Mouse (Mus musculus): Measurements from ENCODE around the gene Ndufaf2.

The Ndufaf2 gene

GRCm38 (mm10) chr13:108039375-108039774, 119.0 kb downstream of the Ndufaf2 start:
- no peak for DNase-seq (ENCODE audit: low spot score)

DNA sequence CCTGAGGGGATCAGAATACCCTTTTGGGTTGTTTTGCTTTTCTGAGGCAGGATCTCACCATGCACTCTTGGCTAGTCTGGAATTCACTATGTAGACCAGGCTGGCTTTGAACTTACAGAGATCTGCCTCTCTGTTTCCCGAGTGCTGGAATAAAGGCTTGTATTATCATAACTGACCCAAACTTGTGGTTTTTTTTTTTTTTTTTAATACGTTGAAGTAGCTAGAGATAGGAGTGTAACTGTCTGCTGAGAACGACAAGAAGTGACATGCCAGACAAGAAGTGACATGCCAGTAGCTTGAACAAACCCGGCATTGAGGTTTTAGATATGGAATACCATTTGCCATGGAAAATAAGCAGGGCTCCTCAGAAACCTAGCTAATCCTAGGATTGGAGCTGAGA, 125.6 kb downstream of the Ndufaf2 start:
- DNase-seq (ENCODE audit: low spot score): no peak

- no peak for DNase-seq (ENCODE audit: low spot score)
Observed at GRCm38 (mm10) chr13:108025802-108026201, 132.6 kb downstream of the Ndufaf2 start.

DNA sequence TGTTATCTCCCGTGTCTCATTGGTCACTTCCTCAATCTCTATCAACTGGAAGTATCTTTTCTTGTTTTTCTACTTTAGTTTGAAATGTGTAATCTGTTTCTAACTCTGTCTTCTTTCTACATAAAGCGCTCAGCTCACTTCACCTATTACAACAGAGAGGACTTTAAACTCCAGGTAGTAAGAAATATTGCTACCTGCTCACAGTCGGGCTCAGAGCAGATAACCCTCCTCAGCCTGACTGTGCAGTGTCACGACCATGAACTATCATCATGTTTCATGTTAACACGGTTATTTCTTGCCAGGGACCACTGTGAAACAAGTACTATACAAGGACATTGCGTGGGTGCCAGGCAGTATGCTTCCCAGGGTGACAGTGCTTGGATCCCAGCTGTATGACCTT, 141.1 kb downstream of the Ndufaf2 start:
- DNase-seq (ENCODE audit: low spot score): no peak

DNA sequence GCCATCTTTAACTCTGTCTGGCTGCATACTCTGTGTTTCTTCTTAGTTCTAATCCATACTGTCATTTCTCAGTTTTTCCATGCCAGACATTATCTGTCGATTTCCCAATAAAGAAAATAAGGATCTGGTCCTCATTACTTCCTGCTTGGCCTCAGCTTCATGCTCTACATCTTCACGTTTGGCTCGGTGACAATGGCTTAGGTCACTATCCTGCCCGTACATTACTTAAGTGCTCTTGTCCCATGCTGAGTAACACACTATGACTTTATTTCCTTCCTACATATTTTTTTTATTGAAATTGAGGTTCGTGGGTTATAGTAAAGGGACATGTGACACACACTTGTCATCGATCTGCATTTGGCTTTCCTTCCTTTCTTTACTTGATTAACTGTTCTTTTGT, 143.3 kb downstream of the Ndufaf2 start:
- no peak for DNase-seq (ENCODE audit: low spot score)

DNA sequence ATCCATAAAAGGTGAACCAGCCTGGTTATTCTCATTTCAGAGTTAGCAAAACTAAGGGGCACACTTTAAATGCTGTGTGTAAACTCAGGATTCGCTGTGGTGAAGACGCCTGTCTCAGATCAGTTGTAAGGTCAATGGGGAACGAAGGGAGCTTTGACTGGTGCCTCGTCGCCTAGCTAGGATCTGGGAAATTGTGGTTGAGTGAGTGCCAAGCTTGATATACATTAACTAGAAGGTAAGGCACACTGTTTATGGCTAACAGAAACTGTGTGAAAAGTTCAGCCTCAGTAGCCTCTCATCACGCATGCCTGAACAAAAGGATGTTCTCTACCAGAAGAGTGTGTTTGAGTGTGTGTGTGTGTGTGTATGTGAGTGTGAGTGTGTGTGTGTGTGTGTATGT, 144.6 kb downstream of the Ndufaf2 start:
- no peak for DNase-seq (ENCODE audit: low spot score)

- DNase-seq (ENCODE audit: low spot score): no peak
Observed at GRCm38 (mm10) chr13:108013110-108013509, 145.3 kb downstream of the Ndufaf2 start.

DNA sequence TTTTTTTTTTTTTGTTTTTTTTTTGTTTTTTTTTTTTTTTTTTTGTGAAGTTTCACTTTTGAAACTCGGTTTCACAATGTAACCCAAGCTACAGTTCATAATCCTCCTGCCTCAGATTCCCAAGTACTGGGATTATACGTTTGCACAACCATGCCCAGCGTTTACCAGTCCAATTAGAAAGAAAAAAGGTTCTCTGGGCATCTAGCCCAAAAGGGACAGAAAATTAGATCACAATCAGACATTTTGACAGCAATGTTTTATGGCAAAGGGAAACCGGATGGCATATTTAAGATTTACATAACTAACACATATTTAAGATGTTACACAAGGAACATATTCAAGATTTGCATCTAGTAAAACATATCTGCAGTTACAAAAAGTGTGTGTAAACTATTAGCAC, 150.6 kb downstream of the Ndufaf2 start:
- no peak for DNase-seq (ENCODE audit: low spot score)

DNA sequence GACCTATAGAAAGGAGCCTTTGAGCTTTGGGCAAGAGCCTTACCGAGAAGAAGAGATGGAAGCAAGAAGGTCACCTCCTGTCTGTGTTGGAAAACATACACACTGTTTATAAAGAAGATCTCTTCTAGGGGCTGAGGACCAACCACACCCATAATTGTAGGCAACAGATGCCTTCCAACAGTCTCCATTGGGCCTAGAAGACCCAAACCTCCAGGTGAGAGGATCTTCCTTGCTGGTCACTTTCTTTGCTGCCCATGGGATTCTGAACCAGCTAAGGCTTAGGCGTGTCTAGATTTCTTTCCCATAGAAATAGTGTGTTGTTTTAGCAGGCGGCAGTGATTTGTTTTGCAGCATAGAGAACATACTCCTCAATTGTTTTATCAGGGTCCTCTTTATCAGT, 162.1 kb downstream of the Ndufaf2 start:
- no peak for DNase-seq (ENCODE audit: low spot score)

DNA sequence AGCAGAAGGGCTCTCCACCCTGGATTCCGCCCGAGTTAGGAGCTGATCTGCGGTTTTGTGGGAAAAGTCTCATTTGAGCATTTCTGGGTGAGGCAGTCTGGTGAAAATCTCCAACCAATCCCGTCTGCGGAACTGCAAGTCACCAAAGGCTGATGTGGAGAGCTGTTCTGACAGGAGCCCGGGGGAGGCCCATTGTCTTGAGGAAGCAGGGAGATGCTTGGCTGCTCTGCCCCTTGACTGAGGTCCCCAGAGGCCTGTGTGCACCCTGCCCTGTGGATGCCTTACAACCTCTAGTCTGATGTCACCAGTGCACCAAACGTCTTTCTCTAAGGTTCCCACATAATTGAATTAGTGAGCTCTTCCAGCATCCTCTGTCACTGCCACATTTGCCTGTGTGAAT, 163.2 kb downstream of the Ndufaf2 start:
- DNase-seq (ENCODE audit: low spot score): no peak

GRCm38 (mm10) chr13:107992573-107992972, 165.8 kb downstream of the Ndufaf2 start:
- DNase-seq (ENCODE audit: low spot score): no peak

DNA sequence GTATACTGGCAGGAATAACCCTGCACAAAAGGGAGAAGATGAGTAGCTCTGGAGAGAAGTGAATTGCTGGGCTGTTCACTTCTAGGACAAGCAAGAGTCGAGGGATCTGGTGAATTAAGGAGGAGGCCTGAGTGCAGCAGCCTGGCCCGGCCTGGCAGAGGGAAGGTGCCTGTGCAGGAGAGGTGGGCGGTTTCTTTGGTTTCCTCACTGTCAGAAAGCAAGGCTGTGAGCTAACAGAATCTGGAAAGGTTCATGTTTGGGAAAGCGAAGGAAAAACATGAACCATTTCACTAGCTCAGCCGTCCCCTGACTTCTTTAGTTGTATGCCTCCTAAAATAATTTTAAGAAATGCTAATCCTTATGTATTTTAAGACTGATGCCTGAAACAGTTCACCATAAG, 173.8 kb downstream of the Ndufaf2 start:
- no peak for DNase-seq (ENCODE audit: low spot score)

- DNase-seq (ENCODE audit: low spot score): no peak
Observed at GRCm38 (mm10) chr13:107984186-107984585, 174.2 kb downstream of the Ndufaf2 start.

DNA sequence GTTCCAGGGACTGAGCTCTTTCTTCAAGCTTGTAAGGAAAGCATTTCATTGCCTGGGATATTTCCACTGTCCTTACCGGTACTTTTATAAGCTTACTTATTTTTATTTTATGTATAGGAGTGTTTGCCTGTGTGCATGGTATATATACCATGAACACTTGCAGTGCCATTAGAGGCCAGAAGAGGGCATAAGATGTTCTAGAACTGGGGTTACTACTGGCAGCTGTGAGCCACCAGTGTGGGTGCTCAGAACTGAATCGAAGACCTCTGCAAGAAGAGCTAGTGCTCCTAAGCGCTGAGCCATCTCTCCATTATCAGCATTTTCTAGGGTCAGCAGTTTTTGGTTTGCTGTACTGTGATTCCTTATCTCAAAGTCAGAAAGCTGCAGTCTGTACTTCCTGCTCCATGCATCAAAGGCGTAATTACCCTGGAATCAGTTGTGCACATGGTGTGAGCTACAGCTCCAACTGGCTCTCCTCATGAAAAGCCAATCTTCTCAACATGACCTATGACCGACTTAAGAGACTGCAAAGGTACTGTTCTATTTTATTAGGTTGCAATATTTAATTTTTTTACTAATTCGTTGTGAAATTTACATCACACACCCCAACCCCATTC, 175.1 kb downstream of the Ndufaf2 start:
- DNase-seq (ENCODE audit: low spot score): no peak

- no peak for DNase-seq (ENCODE audit: low spot score)
Observed at GRCm38 (mm10) chr13:107979461-107979860, 179.0 kb downstream of the Ndufaf2 start.

DNA sequence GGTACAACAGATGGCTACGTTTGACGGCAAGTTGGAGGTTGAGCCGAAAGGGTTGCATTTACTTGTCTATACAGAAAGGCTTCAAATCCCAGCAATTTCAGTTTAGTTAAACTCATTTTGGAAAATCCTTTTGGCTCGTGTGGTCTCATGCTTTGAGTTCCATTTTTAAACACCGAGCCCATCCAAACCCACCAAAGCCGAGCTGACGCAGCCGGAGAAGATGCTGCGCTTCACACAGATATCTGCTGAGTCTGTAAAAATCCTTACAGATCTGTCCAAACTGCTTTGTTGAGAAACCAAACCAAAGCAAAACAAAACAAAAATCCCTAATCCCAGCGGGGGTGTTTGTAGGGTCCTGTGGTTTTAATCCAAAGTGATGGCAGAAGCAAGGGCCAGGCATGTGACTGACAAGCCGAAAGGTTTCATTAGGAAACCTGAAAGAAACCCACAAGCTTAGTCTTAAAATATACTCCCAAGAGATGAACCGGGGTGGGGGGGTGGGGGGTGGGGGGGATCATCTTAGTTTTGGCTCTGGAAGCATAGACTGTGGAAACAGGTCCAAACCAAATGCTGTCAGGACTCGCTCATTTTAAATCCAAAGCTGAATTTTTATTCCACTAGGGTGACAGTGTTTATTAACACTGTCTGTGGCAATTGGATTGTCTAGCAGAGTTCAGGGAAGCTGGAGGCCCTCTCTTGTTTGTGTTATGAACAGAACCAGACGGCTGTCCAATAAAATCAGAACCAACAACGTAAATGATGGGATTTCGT, 181.4 kb downstream of the Ndufaf2 start:
- DNase-seq (ENCODE audit: low spot score): no peak

GRCm38 (mm10) chr13:107972451-107972850, 186.0 kb downstream of the Ndufaf2 start:
- DNase-seq (ENCODE audit: low spot score): no peak

GRCm38 (mm10) chr13:107971868-107972267, 186.6 kb downstream of the Ndufaf2 start:
- no peak for DNase-seq (ENCODE audit: low spot score)

- DNase-seq (ENCODE audit: low spot score): no peak
Observed at GRCm38 (mm10) chr13:107970422-107971142, 187.8 kb downstream of the Ndufaf2 start.

DNA sequence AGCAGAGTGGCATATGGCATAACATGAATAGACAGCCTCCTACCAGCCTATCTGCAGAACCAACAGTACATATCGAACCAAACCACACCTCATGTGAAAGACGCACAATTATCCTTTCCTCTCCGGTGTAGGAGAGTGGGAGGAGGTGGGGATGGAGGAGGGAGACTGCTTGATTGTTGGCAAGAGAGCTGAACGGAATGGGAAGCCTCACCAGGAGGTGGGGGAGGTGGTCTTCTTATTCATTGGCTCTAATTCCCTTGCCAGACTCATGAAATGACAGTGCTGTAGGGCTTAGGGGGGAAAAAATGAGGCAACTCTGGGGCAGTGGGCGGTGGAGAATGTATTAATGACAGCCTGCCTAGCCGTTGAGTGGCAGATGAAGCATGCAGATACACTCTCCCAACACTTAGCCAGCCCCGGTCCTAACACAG, 188.4 kb downstream of the Ndufaf2 start:
- DNase-seq (ENCODE audit: low spot score): peak; percentile 62

- DNase-seq (ENCODE audit: low spot score): no peak
Observed at GRCm38 (mm10) chr13:107964616-107965015, 193.8 kb downstream of the Ndufaf2 start.

DNA sequence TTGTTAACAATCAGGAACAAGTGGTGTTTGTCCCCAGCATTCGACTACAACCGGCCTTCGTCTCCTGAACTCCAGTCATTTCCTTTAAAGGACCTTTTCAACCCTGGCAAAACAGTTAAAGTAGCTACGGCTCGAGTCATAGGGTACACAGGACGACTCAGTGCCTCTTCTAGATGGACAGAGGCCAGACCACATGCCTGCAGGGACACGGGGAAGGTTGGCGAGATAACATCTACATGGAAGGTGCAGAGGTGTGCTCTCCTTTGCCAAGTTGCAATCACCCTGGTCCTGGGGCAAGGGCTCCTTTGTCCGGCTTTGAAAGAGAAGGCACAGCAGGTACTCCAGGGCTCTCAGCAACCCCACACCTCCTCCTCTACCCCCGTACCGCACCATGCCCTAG, 195.0 kb downstream of the Ndufaf2 start:
- DNase-seq (ENCODE audit: low spot score): no peak

DNA sequence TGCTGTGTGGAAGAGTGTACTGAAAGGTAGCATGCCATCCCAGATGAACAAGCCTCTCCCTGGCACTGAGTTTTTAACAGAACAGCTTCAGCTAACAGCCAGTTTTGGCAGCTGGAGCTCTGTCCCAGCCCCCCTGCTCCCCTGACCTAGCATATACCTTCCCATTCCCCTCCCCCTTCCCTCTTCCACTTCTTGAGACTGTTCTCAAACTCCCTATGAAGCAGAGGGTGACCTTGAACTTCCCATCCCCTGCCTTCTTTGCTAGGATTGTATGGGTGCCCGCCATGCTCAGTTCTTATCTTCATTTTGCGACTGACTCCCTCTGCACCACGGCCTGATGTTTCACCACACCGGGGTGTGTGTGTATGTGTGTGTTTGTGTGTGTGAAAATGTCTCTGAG, 195.7 kb downstream of the Ndufaf2 start:
- no peak for DNase-seq (ENCODE audit: low spot score)

Data from layer of hippocampus, adult 11-12 months (tissue).